Mouse (Mus musculus) intestine, postnatal 0 days (tissue): ENCODE data around the gene Ing3. TPM values are rescaled to one million over a fixed set of nuclear protein-coding genes. Genes with fewer than 3 reads are reported as not detected.

Source experiments
- ATAC-seq: fragments of 200-750 bp; cut with Nextera tagmentation; 2 replicates; pipeline ENCODE4 v1.8.0; 2017; ENCODE audit warnings: mild to moderate bottlenecking, moderate TSS enrichment, moderate library complexity
- H3K27ac ChIP-seq: fragments of 300-500 bp; sonication (generic); 2 replicates; pipeline ENCODE4 v1.5.1; 2014; ENCODE audit warnings: mild to moderate bottlenecking, low read depth, low read length, moderate library complexity
- H3K27me3 ChIP-seq: fragments of 300-500 bp; sonication (generic); replicated peaks from 2 replicates; pipeline ENCODE4 v1.6.1; 2014; ENCODE audit warnings: low read length, mixed read lengths; ENCODE audit not compliant: control insufficient read depth, insufficient read depth
- H3K36me3 ChIP-seq: fragments of 300-500 bp; sonication (generic); 2 replicates; pipeline ENCODE4 v1.6.1; 2014; ENCODE audit warnings: mild to moderate bottlenecking, moderate library complexity; ENCODE audit not compliant: control insufficient read depth, insufficient read depth
- H3K4me1 ChIP-seq: fragments of 300-500 bp; sonication (generic); replicated peaks from 2 replicates; pipeline ENCODE4 v1.6.1; 2014; ENCODE audit warnings: antibody characterized with exemption, low read length, mixed read lengths; ENCODE audit not compliant: control insufficient read depth, insufficient read depth
- H3K4me2 ChIP-seq: fragments of 300-500 bp; sonication (generic); replicated peaks from 2 replicates; pipeline ENCODE4 v1.6.1; 2014; ENCODE audit warnings: low read depth, mild to moderate bottlenecking, moderate library complexity
- H3K4me3 ChIP-seq: fragments of 300-500 bp; sonication (generic); 2 replicates; pipeline ENCODE4 v1.5.1; 2014; ENCODE audit warnings: low read depth, low read length
- H3K9ac ChIP-seq: fragments of 300-500 bp; sonication (generic); 2 replicates; pipeline ENCODE4 v1.6.1; 2014; ENCODE audit warnings: mild to moderate bottlenecking, low read depth, low read length
- H3K9me3 ChIP-seq: fragments of 300-500 bp; sonication (generic); 2 replicates; pipeline ENCODE4 v1.6.1; 2016; ENCODE audit warnings: mixed run types; ENCODE audit not compliant: control insufficient read depth
- CTCF ChIP-seq: sonication (generic); IDR thresholded peaks from 2 replicates; pipeline ENCODE4 v1.5.1; 2016; ENCODE audit warnings: low read depth, mild to moderate bottlenecking, control low read depth, antibody characterized with exemption, moderate library complexity
- WGBS: fragments of 180-500 bp; shearing (Covaris S2); extraction: QIAGEN DNeasy Blood & Tissue Kit; methylation state at CpG from one replicate; pipeline ENCODE4 v1.1.7; 2014; 5-methylcytosine and 5-hydroxymethylcytosine counted together
- polyA plus RNA-seq: library from polyadenylated mRNA; unstranded; fragments of >200 nt; fragmentation: Nextera tagmentation; extraction: Ambion mirVana; gene quantifications from 2 replicates; pipeline ENCODE4 v1.2.1, GENCODE M21; 2015

Ing3 gene
- 25.0 and 29.5 TPM in 2 replicates for polyA plus RNA-seq

DNA sequence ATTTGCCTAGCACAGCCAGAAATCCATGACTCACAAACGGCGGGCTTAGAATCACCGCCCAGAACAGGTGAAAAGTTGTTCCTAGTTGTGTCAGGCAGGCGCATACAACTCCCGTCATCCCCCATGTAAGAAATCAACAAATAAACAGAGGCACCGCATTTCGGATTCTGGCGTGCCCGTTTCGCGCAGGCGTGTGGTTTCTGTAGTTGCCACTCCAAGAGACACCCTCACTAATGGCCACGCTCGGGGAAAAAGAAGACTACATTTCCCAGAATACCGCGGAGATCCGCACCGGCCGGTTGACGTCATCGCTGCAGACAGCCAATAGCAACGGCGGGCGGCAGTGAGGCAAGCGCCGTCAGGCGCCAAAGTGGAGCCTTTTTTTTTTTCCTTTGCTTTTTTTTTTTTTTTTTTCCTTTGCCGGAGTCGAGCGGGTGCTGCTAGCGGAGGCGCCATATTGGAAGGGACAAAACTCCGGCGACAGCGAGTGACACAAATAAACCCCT is at the start of gene Ing3:
Ing3 (plus strand) TSS at position 346 of the 506 bp plus-strand sequence.
- peak; percentile 98 for ATAC-seq
- Histone ChIP-seq H3K27ac (peak within 1 kb of the TSS; percentile 98), H3K4me3 (peak within 1 kb of the TSS; percentile 82), H3K4me1 (no peaks in the 10 kb centered on the region), H3K4me2 (peak within 1 kb of the TSS; percentile 80), H3K36me3 (peaks cover 12% of the 10 kb centered on the region; the same call in 1 of the 2 replicates), H3K9me3 (no peaks in the 10 kb centered on the region), H3K27me3 (no peaks in the 10 kb centered on the region), H3K9ac (peak within 1 kb of the TSS; percentile 78)
- no peak for TF ChIP-seq CTCF
- WGBS: under 1% methylated on average over 35 of the region's 35 CpGs

DNA sequence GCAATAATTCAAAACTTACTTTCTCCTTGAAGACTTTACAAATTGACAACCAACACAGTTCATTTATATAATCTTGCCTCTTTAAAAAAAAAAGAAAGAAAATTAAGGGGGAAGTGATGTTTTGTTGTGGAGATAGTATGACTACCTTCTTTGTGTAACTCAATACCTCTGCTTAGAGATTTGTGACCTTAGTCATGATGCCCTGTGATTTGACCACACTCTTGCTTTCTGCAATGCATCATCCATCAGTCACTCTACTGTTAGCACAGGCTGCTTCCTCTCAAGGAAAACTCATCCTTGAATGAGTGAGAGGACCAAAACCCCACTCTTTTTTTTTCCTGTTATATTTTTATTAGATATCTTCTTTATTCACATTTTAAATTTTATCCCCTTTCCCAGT is 39.7 kb upstream of the Ing3 start:
- Histone ChIP-seq H3K4me2 (no peak overlapping the region), H3K4me1 (no peaks in the 10 kb centered on the region), H3K27ac (no peak overlapping the region), H3K9ac (no peak overlapping the region), H3K4me3 (no peak overlapping the region), H3K27me3 (no peaks in the 10 kb centered on the region), H3K36me3 (no peaks in the 10 kb centered on the region), H3K9me3 (no peaks in the 10 kb centered on the region)
- TF ChIP-seq CTCF: no peak
- ATAC-seq: no peak

DNA sequence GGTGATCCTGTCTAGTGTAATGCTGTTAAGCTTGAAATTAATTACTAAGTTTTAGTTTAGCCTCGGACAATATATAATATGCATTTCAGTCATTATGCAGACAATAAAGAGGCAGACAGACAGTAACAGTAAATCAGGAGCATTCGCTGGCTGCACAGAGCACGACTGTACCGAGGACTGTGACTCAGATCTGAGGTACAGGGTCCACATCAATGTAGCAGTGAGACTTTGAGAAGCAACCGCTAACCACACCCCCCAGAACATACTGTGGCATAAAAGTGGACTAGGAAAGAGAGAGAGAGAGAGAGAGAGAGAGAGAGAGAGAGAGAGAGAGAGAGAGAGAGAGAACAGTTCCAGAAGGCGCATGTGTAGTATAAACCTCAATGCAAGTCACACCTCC is 38.6 kb upstream of the Ing3 start:
- H3K36me3 ChIP-seq: no peaks in the 10 kb centered on the region
- H3K4me1 ChIP-seq: no peaks in the 10 kb centered on the region
- ATAC-seq: peak; percentile 97
- H3K9me3 ChIP-seq: no peaks in the 10 kb centered on the region
- 46% methylated on average over 6 of the region's 6 CpGs for WGBS
- no peaks in the 10 kb centered on the region for H3K27me3 ChIP-seq
- no peak overlapping the region for H3K9ac ChIP-seq
- no peak for TF ChIP-seq CTCF
- no peak overlapping the region for H3K4me3 ChIP-seq
- no peak overlapping the region for H3K4me2 ChIP-seq
- no peak overlapping the region for H3K27ac ChIP-seq

DNA sequence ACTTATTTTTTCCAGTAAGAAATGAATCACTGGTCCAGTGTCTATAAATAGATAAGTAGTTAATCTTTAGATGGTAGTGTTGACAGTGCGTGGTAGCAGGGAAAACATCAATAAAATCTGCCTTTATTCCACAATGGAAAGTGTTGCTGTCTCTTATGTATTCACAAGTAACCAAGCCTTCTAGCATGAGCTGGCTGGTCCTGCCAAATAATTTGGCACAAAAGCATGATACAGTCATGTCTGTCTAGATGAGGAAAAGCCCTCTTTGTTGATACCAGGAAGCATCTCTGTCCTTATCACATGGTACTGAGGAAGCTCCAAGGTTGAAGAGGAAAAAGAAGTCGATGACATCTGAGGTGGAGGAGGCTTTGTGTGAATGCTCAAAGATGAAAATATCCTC is 32.8 kb upstream of the Ing3 start:
- ATAC-seq: no peak
- no peak overlapping the region for H3K4me3 ChIP-seq
- H3K27ac ChIP-seq: no peak overlapping the region
- no peaks in the 10 kb centered on the region for H3K27me3 ChIP-seq
- H3K4me1 ChIP-seq: no peaks in the 10 kb centered on the region
- H3K36me3 ChIP-seq: no peaks in the 10 kb centered on the region
- H3K9me3 ChIP-seq: no peaks in the 10 kb centered on the region
- no peak for TF ChIP-seq CTCF
- H3K9ac ChIP-seq: no peak overlapping the region
- 70% methylated on average over 2 of the region's 2 CpGs for whole genome bisulfite sequencing
- H3K4me2 ChIP-seq: no peak overlapping the region

DNA sequence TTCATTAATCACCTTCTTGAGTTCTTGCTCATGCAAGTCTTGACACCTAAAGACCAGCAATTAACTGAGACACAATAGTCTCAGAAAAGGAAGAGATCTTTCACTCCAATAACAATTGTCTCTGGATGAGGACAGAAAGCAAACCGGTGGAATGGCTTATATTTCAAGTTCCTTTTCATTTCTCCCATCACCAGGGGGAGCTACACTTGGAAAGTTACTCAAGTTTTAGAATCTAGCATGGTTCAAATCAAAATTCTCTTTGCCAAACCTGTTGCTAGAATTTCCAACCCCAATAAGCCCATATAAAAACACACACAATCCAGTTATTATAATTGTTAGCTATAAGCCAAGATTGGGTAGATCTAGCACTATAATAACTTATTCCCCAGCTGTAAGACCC is 25.2 kb upstream of the Ing3 start:
- Histone ChIP-seq H3K36me3 (no peaks in the 10 kb centered on the region), H3K4me1 (no peaks in the 10 kb centered on the region), H3K4me2 (no peak overlapping the region), H3K9me3 (no peaks in the 10 kb centered on the region), H3K27me3 (no peaks in the 10 kb centered on the region), H3K27ac (no peak overlapping the region), H3K4me3 (no peak overlapping the region), H3K9ac (no peak overlapping the region)
- ATAC-seq: no peak
- WGBS: 50% methylated on average over 1 of the region's 1 CpGs
- peak; percentile 48 for TF ChIP-seq CTCF

DNA sequence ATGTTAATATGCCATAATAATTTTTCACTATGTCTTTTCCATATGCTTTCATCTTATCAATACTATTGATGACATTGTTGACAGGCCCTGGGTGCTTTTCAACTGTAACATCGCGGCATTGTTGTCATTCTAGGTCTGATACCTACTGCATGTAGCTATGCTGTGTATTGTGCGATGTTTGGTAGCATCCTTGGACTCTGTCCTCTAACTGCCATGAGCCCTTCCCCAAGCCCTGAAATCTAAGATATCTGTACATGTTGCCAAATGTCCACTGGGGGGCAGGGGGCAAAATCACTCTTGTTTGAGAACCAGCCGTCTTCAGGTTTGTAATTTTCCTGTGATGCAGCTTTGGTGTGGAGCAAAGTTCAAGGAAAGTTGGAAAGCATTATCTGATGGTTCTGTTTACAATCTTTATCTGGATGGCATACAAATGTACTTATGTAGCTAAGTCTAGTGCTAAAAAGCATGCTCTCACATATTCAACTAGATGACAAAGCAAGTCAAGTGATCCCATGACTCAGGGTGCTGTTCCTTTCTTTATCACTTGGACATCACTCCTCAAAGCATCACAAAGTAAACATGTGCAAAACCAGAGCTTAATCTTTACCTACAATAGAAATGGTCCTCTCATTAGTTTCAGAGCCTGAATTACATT is 11.3 kb upstream of the Ing3 start:
- WGBS: 59% methylated on average over 4 of the region's 4 CpGs

More for the DNA sequence above, 11.3 kb upstream of the Ing3 start:
- Histone ChIP-seq H3K9me3 (no peaks in the 10 kb centered on the region), H3K4me1 (no peaks in the 10 kb centered on the region), H3K27ac (no peak overlapping the region), H3K36me3 (no peaks in the 10 kb centered on the region), H3K4me2 (no peak overlapping the region), H3K4me3 (no peak overlapping the region), H3K27me3 (no peaks in the 10 kb centered on the region), H3K9ac (no peak overlapping the region)
- peak; percentile 27; the same call in 1 of the 2 replicates for TF ChIP-seq CTCF
- ATAC-seq: peak; percentile 82
